Mouse (Mus musculus) C2C12 (cell line): ENCODE measurements at regions not wholly inside any gene's neighbourhood (a gene's known extent, or its start where the extent isn't known, plus 50 kb on each side); places are given as distances from the start of the nearest gene placed in this dataset.

Experiments used
- H3K27me3 ChIP-seq: one replicate; pipeline ENCODE4 v1.6.1; 2011; ENCODE audit not compliant: control insufficient read depth, insufficient read depth, insufficient read length
- H3K36me3 ChIP-seq: one replicate; pipeline ENCODE4 v1.6.1; 2011; ENCODE audit not compliant: control insufficient read depth, insufficient read depth
- H3K4me3 ChIP-seq: one replicate; pipeline ENCODE4 v1.5.1; 2011; ENCODE audit warnings: mild to moderate bottlenecking, control low read depth; ENCODE audit not compliant: poor library complexity, insufficient read depth, severe bottlenecking
- H3K79me2 ChIP-seq: one replicate; pipeline ENCODE4 v1.6.1; 2011; ENCODE audit not compliant: control insufficient read depth, insufficient read depth
- H3K79me3 ChIP-seq: one replicate; pipeline ENCODE4 v1.6.1; 2011; ENCODE audit warnings: low read depth, control low read depth
- H3ac ChIP-seq: one replicate; pipeline ENCODE3; 2011; ENCODE audit warnings: low read depth; ENCODE audit not compliant: control insufficient read depth, insufficient read length
- CEBPB ChIP-seq: IDR thresholded peaks from one replicate; pipeline ENCODE4 v1.6.1; 2011; ENCODE audit warnings: low read depth, mild to moderate bottlenecking, control low read depth, moderate library complexity
- CTCF ChIP-seq: IDR thresholded peaks from one replicate; pipeline ENCODE4 v1.5.1; 2011; ENCODE audit not compliant: control insufficient read depth, insufficient read depth, insufficient read length
- FOSL1 ChIP-seq: IDR thresholded peaks from one replicate; pipeline ENCODE4 v1.8.0; 2011; ENCODE audit warnings: mild to moderate bottlenecking, low read length; ENCODE audit not compliant: poor library complexity, insufficient read depth, severe bottlenecking
- MAX ChIP-seq: IDR thresholded peaks from one replicate; pipeline ENCODE4 v1.6.1; 2011; ENCODE audit warnings: mild to moderate bottlenecking, control low read depth
- MYOD1 ChIP-seq: IDR thresholded peaks from one replicate; pipeline ENCODE4 v1.6.1; 2011; ENCODE audit warnings: low read depth; ENCODE audit not compliant: control insufficient read depth, insufficient read length
- MYOG ChIP-seq: IDR thresholded peaks from one replicate; pipeline ENCODE4 v1.6.1; 2011; ENCODE audit not compliant: control insufficient read depth, insufficient read length; ENCODE audit errors: extremely low read depth
- USF1 ChIP-seq: IDR thresholded peaks from one replicate; pipeline ENCODE4 v1.6.1; 2011; ENCODE audit warnings: low read depth, mild to moderate bottlenecking, control low read depth, moderate library complexity

DNA sequence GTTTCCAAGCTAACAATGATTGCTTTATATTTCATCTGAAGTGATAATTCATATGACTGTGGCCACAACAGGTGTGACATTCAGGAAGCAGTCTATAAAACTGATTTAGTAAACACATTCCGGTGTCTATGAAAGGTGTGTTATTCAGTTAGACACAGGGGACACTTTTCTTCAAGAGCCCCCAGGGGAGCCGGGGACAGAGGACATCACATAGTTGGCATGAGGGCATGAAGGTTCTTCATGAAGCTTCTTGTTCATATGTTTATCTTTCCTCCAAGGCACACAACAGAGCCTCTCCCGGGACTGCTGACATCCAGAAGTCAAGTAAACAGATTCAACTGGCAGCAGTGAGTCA is 102.5 kb upstream of the Cpm start:
- Histone ChIP-seq H3ac (no peak overlapping the region), H3K79me2 (no peaks in the 10 kb centered on the region), H3K27me3 (no peaks in the 10 kb centered on the region), H3K4me3 (no peak overlapping the region), H3K36me3 (no peaks in the 10 kb centered on the region), H3K79me3 (no peaks in the 10 kb centered on the region)
- no peak for TF ChIP-seq USF1
- no peak for TF ChIP-seq CEBPB
- TF ChIP-seq MYOG, result no peak
- TF ChIP-seq MYOD1, result no peak
- no peak for TF ChIP-seq MAX
- TF ChIP-seq FOSL1, result no peak
- TF ChIP-seq CTCF, result no peak

DNA sequence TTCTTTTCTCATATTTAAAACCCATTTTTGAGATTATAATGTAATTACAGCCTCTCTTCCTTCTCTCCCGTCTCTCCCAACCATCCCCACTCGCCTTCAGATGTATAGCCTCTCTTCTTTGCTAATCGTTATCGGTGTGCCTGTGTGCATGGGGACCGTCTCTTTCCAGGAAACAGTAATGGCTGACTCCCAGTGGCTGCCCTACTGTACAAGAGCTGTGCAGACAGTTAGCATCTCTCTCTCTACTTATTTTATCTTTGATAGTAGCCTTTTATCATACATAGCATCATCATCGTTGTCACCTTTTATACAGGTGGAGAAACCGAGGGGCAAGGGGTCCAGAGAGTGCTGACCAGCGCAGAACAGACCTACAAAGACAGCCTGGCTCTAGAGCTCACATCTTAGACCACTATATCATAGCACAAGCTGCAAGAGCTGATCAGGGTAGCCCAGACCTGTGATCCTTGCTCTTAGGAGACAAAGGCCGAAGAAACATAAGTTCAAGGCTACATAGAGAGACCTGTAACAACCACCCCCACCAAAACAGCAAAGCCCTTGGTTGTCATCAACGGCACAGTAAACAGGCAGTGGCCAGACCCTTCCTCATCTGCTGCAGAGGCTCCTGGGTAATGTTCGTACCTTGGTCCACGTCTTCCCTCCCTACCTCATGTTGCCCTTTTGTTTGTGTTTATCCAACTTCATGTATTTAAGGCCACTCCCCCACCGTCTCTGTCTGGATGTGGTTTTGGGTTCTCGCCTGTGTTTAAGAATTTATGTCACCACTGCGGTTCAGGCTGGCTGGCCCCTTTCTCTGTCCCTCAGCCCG is 103.1 kb upstream of the Cpm start:
- no peaks in the 10 kb centered on the region for H3K79me2 ChIP-seq
- no peak overlapping the region for H3K4me3 ChIP-seq
- no peak for TF ChIP-seq MYOD1
- no peak for TF ChIP-seq CTCF
- no peaks in the 10 kb centered on the region for H3K36me3 ChIP-seq
- no peaks in the 10 kb centered on the region for H3K79me3 ChIP-seq
- no peak overlapping the region for H3ac ChIP-seq
- H3K27me3 ChIP-seq, result no peaks in the 10 kb centered on the region

- TF ChIP-seq CTCF, result no peak
- no peak for TF ChIP-seq USF1
- no peak for TF ChIP-seq MYOD1
- TF ChIP-seq MAX, result no peak
- no peak for TF ChIP-seq FOSL1
- TF ChIP-seq CEBPB, result no peak
- TF ChIP-seq MYOG, result no peak
- H3K79me3 ChIP-seq, result no peaks in the 10 kb centered on the region
Measured at GRCm38 (mm10) chr10:117525608-117526007, 103.7 kb upstream of the Cpm start.

GRCm38 (mm10) chr10:117524926-117525565 is 104.3 kb upstream of the Cpm start:
- no peaks in the 10 kb centered on the region for H3K36me3 ChIP-seq
- no peak overlapping the region for H3K4me3 ChIP-seq
- no peaks in the 10 kb centered on the region for H3K79me2 ChIP-seq
- no peak for TF ChIP-seq MAX
- no peak for TF ChIP-seq MYOD1
- no peak for TF ChIP-seq CTCF
- TF ChIP-seq FOSL1, result no peak
- TF ChIP-seq CEBPB, result no peak
- no peak for TF ChIP-seq USF1
- TF ChIP-seq MYOG, result no peak
- H3ac ChIP-seq, result no peak overlapping the region
- H3K27me3 ChIP-seq, result no peaks in the 10 kb centered on the region
- H3K79me3 ChIP-seq, result no peaks in the 10 kb centered on the region

More at GRCm38 (mm10) chr10:117525608-117526007, 103.7 kb upstream of the Cpm start:
- Histone ChIP-seq H3K36me3 (no peaks in the 10 kb centered on the region), H3K27me3 (no peaks in the 10 kb centered on the region), H3K4me3 (no peak overlapping the region), H3ac (no peak overlapping the region), H3K79me2 (no peaks in the 10 kb centered on the region)

DNA sequence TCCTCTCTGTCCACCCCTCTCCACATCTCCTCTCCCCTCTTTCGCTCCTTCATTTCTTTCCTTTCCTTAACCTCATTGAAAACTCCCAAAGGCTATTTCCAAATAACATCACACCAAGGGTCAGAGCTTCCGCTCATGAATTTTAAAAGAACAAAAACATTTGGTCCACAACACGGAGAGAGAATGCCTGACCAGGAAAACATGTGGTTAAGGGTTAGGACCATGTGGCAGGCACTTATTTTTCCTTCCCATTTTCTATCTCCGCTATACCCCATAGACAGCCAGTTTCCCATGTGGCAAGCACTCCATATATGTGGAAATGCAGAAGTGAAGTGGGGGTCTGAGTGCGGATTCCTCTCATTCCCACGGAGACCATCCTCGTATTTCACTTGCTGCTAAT is 105.2 kb upstream of the Cpm start:
- Histone ChIP-seq H3K4me3 (no peak overlapping the region), H3ac (no peak overlapping the region), H3K79me2 (no peaks in the 10 kb centered on the region), H3K27me3 (no peaks in the 10 kb centered on the region), H3K79me3 (no peaks in the 10 kb centered on the region), H3K36me3 (no peaks in the 10 kb centered on the region)
- TF ChIP-seq USF1 (no peak), MYOG (no peak), CEBPB (no peak), CTCF (no peak), FOSL1 (no peak), MAX (no peak), MYOD1 (no peak)

GRCm38 (mm10) chr10:117522906-117523829 is 106.1 kb upstream of the Cpm start:
- TF ChIP-seq MYOG, result no peak
- no peak for TF ChIP-seq MYOD1
- no peak for TF ChIP-seq MAX
- no peak for TF ChIP-seq CTCF
- TF ChIP-seq CEBPB, result no peak
- no peak for TF ChIP-seq USF1
- TF ChIP-seq FOSL1, result no peak
- no peaks in the 10 kb centered on the region for H3K27me3 ChIP-seq
- H3ac ChIP-seq, result no peak overlapping the region
- no peak overlapping the region for H3K4me3 ChIP-seq
- no peaks in the 10 kb centered on the region for H3K79me3 ChIP-seq
- no peaks in the 10 kb centered on the region for H3K79me2 ChIP-seq
- H3K36me3 ChIP-seq, result no peaks in the 10 kb centered on the region
